Mouse (Mus musculus): ENCODE results near the gene Adgrg6. TPM values are rescaled to one million over a fixed set of nuclear protein-coding genes. Genes with fewer than 3 reads are reported as not detected.
A peak's percentile ranks its signal among the peaks of the same experiment; 100 is the strongest.

Gene Adgrg6
- polyA plus RNA-seq, 1 experiment from 2014 or later: 1.3 TPM

GRCm38 (mm10) chr10:14511904-14512663 is 33.4 kb downstream of the Adgrg6 start:
- 18% methylated on average over 2 of the region's 2 CpGs for WGBS
- Histone ChIP-seq H3K36me3 (ENCODE audit: control insufficient read depth, insufficient read depth, low read length) (no peaks in the 10 kb centered on the region), H3K4me2 (ENCODE audit: low read length) (no peak overlapping the region), H3K4me3 (ENCODE audit: low read depth, low read length) (no peak overlapping the region), H3K27ac (ENCODE audit: low read length) (no peak overlapping the region), H3K9ac (ENCODE audit: low read depth, low read length) (no peak overlapping the region), H3K27me3 (ENCODE audit: control insufficient read depth, insufficient read depth, low read depth, low read length) (no peaks in the 10 kb centered on the region), H3K4me1 (ENCODE audit: control insufficient read depth, insufficient read depth, low read length) (no peaks in the 10 kb centered on the region), H3K9me3 (replicated peaks; ENCODE audit: control insufficient read depth, low read length, poor library complexity, severe bottlenecking) (no peaks in the 10 kb centered on the region)
- peak; percentile 73; the same call in 1 of the 2 replicates for ATAC-seq

- no peak overlapping the region for H3K9ac ChIP-seq (ENCODE audit: low read depth, low read length)
- H3K4me3 ChIP-seq (ENCODE audit: low read depth, low read length): no peak overlapping the region
- H3K27me3 ChIP-seq (ENCODE audit: control insufficient read depth, insufficient read depth, low read depth, low read length): no peaks in the 10 kb centered on the region
- 74% methylated on average over 3 of the region's 3 CpGs for WGBS
- H3K27ac ChIP-seq (ENCODE audit: low read length): no peak overlapping the region
- H3K4me1 ChIP-seq (ENCODE audit: control insufficient read depth, insufficient read depth, low read length): no peaks in the 10 kb centered on the region
- no peak for ATAC-seq
- H3K4me2 ChIP-seq (ENCODE audit: low read length): no peak overlapping the region
- H3K9me3 ChIP-seq (replicated peaks; ENCODE audit: control insufficient read depth, low read length, poor library complexity, severe bottlenecking): no peaks in the 10 kb centered on the region
- no peaks in the 10 kb centered on the region for H3K36me3 ChIP-seq (ENCODE audit: control insufficient read depth, insufficient read depth, low read length)
These were observed 34.3 kb downstream of the Adgrg6 start for GRCm38 (mm10) chr10:14511157-14511556.

GRCm38 (mm10) chr10:14495658-14496057 is 49.8 kb downstream of the Adgrg6 start:
- no peaks in the 10 kb centered on the region for H3K9me3 ChIP-seq (replicated peaks; ENCODE audit: control insufficient read depth, low read length, poor library complexity, severe bottlenecking)
- no peaks in the 10 kb centered on the region for H3K36me3 ChIP-seq (ENCODE audit: control insufficient read depth, insufficient read depth, low read length)
- H3K4me2 ChIP-seq (ENCODE audit: low read length): no peak overlapping the region
- H3K4me3 ChIP-seq (ENCODE audit: low read depth, low read length): no peak overlapping the region
- H3K9ac ChIP-seq (ENCODE audit: low read depth, low read length): no peak overlapping the region
- no peaks in the 10 kb centered on the region for H3K4me1 ChIP-seq (ENCODE audit: control insufficient read depth, insufficient read depth, low read length)
- no peaks in the 10 kb centered on the region for H3K27me3 ChIP-seq (ENCODE audit: control insufficient read depth, insufficient read depth, low read depth, low read length)
- no peak overlapping the region for H3K27ac ChIP-seq (ENCODE audit: low read length)
- ATAC-seq: no peak

GRCm38 (mm10) chr10:14495204-14495603 is 50.3 kb downstream of the Adgrg6 start:
- Histone ChIP-seq H3K4me1 (ENCODE audit: control insufficient read depth, insufficient read depth, low read length) (no peaks in the 10 kb centered on the region), H3K4me3 (ENCODE audit: low read depth, low read length) (no peak overlapping the region), H3K9me3 (replicated peaks; ENCODE audit: control insufficient read depth, low read length, poor library complexity, severe bottlenecking) (no peaks in the 10 kb centered on the region; the same call in 1 of the 2 replicates), H3K36me3 (ENCODE audit: control insufficient read depth, insufficient read depth, low read length) (no peaks in the 10 kb centered on the region), H3K27me3 (ENCODE audit: control insufficient read depth, insufficient read depth, low read depth, low read length) (no peaks in the 10 kb centered on the region), H3K27ac (ENCODE audit: low read length) (no peak overlapping the region), H3K9ac (ENCODE audit: low read depth, low read length) (no peak overlapping the region), H3K4me2 (ENCODE audit: low read length) (no peak overlapping the region)
- ATAC-seq: no peak

- H3K36me3 ChIP-seq (ENCODE audit: control insufficient read depth, insufficient read depth, low read length): no peaks in the 10 kb centered on the region
- H3K4me1 ChIP-seq (ENCODE audit: control insufficient read depth, insufficient read depth, low read length): no peaks in the 10 kb centered on the region
- H3K27ac ChIP-seq (ENCODE audit: low read length): no peak overlapping the region
- no peaks in the 10 kb centered on the region; the same call in 1 of the 2 replicates for H3K9me3 ChIP-seq (replicated peaks; ENCODE audit: control insufficient read depth, low read length, poor library complexity, severe bottlenecking)
- H3K4me2 ChIP-seq (ENCODE audit: low read length): no peak overlapping the region
- no peak overlapping the region for H3K9ac ChIP-seq (ENCODE audit: low read depth, low read length)
- WGBS: 84% methylated on average over 4 of the region's 4 CpGs
- no peak for ATAC-seq
- H3K4me3 ChIP-seq (ENCODE audit: low read depth, low read length): no peak overlapping the region
- H3K27me3 ChIP-seq (ENCODE audit: control insufficient read depth, insufficient read depth, low read depth, low read length): no peaks in the 10 kb centered on the region
These were observed 53.6 kb downstream of the Adgrg6 start for GRCm38 (mm10) chr10:14491838-14492237.

- Histone ChIP-seq H3K27ac (ENCODE audit: low read length) (no peak overlapping the region), H3K4me2 (ENCODE audit: low read length) (no peak overlapping the region), H3K4me1 (ENCODE audit: control insufficient read depth, insufficient read depth, low read length) (no peaks in the 10 kb centered on the region), H3K9ac (ENCODE audit: low read depth, low read length) (no peak overlapping the region), H3K4me3 (ENCODE audit: low read depth, low read length) (no peak overlapping the region), H3K36me3 (ENCODE audit: control insufficient read depth, insufficient read depth, low read length) (no peaks in the 10 kb centered on the region), H3K9me3 (replicated peaks; ENCODE audit: control insufficient read depth, low read length, poor library complexity, severe bottlenecking) (no peaks in the 10 kb centered on the region), H3K27me3 (ENCODE audit: control insufficient read depth, insufficient read depth, low read depth, low read length) (no peaks in the 10 kb centered on the region)
- 86% methylated on average over 5 of the region's 5 CpGs for WGBS
- ATAC-seq: no peak
These were observed 62.2 kb downstream of the Adgrg6 start for GRCm38 (mm10) chr10:14483257-14483656.

- Histone ChIP-seq H3K4me3 (ENCODE audit: low read depth, low read length) (no peak overlapping the region), H3K27me3 (ENCODE audit: control insufficient read depth, insufficient read depth, low read depth, low read length) (no peaks in the 10 kb centered on the region), H3K9ac (ENCODE audit: low read depth, low read length) (no peak overlapping the region), H3K27ac (ENCODE audit: low read length) (no peak overlapping the region), H3K4me2 (ENCODE audit: low read length) (no peak overlapping the region), H3K36me3 (ENCODE audit: control insufficient read depth, insufficient read depth, low read length) (no peaks in the 10 kb centered on the region), H3K4me1 (ENCODE audit: control insufficient read depth, insufficient read depth, low read length) (no peaks in the 10 kb centered on the region), H3K9me3 (replicated peaks; ENCODE audit: control insufficient read depth, low read length, poor library complexity, severe bottlenecking) (no peaks in the 10 kb centered on the region)
- peak; percentile 68 for ATAC-seq
- WGBS: 38% methylated on average over 5 of the region's 5 CpGs
These were observed 63.0 kb downstream of the Adgrg6 start for GRCm38 (mm10) chr10:14482483-14482882.

- H3K4me1 ChIP-seq (ENCODE audit: control insufficient read depth, insufficient read depth, low read length): no peaks in the 10 kb centered on the region
These were observed 64.5 kb downstream of the Adgrg6 start for GRCm38 (mm10) chr10:14480928-14481327.

GRCm38 (mm10) chr10:14476393-14476792 is 69.1 kb downstream of the Adgrg6 start:
- no peak for ATAC-seq
- Histone ChIP-seq H3K27me3 (ENCODE audit: control insufficient read depth, insufficient read depth, low read depth, low read length) (no peaks in the 10 kb centered on the region), H3K4me1 (ENCODE audit: control insufficient read depth, insufficient read depth, low read length) (no peaks in the 10 kb centered on the region), H3K4me2 (ENCODE audit: low read length) (no peak overlapping the region), H3K27ac (ENCODE audit: low read length) (no peak overlapping the region), H3K9ac (ENCODE audit: low read depth, low read length) (no peak overlapping the region), H3K4me3 (ENCODE audit: low read depth, low read length) (no peak overlapping the region), H3K9me3 (replicated peaks; ENCODE audit: control insufficient read depth, low read length, poor library complexity, severe bottlenecking) (no peaks in the 10 kb centered on the region), H3K36me3 (ENCODE audit: control insufficient read depth, insufficient read depth, low read length) (no peaks in the 10 kb centered on the region)
- 84% methylated on average over 1 of the region's 1 CpGs for WGBS

More at GRCm38 (mm10) chr10:14480928-14481327, 64.5 kb downstream of the Adgrg6 start:
- no peak overlapping the region for H3K27ac ChIP-seq (ENCODE audit: low read length)
- H3K9me3 ChIP-seq (replicated peaks; ENCODE audit: control insufficient read depth, low read length, poor library complexity, severe bottlenecking): no peaks in the 10 kb centered on the region
- H3K4me2 ChIP-seq (ENCODE audit: low read length): no peak overlapping the region
- no peak overlapping the region for H3K4me3 ChIP-seq (ENCODE audit: low read depth, low read length)
- H3K9ac ChIP-seq (ENCODE audit: low read depth, low read length): no peak overlapping the region
- no peaks in the 10 kb centered on the region for H3K27me3 ChIP-seq (ENCODE audit: control insufficient read depth, insufficient read depth, low read depth, low read length)
- H3K36me3 ChIP-seq (ENCODE audit: control insufficient read depth, insufficient read depth, low read length): no peaks in the 10 kb centered on the region
- ATAC-seq: no peak
- WGBS: 53% methylated on average over 5 of the region's 5 CpGs
